Mouse (Mus musculus): ENCODE results near the gene Dis3. TPM values are rescaled to one million over a fixed set of nuclear protein-coding genes. Genes with fewer than 3 reads are reported as not detected.

The Dis3 gene
- 12.6 TPM for polyA plus RNA-seq (2014; fragmentation: Illumina TruSeq; extraction: RNeasy Lipid Tissue Mini Kit (QIAGEN cat#74804); ENCODE audit: low read depth, low replicate concordance)

DNA sequence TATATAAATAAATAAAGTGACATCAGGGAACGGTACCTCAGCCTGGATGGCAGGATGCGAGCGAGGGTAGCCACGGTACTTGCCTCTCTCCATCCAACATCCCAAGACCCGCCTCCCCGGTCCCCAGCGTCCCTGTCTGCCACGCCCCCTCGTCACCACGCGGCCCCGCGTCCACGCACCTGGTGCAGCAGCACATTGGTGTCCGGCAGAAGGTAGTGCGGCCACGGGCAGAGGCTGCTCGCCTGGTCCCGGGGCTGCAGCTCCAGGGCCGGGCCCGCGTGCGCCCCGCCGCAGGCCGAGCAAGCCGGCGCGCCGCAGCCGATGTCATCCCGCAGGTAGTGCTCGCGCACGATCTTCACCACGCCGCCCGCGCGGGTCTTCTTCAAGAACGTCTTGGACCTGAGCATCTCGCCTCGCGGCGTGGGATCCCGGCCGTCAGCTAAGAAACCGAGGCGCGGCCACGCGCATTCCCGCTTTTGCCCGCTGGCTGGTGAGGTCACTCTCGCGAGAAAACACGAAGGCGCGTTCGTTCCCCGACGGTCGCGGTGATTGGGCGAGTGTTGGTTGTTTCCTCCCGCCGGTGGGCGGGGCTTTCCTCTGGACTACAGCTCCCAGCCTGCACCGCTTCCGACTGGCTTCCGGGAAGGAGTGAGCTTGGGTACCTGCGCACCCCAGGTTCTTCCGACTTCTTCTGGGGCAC is at the start of gene Dis3, which contains the start of gene Pibf1:
TSS of gene Dis3 (minus strand) at position 504 of the 700 bp plus-strand sequence.
TSS of gene Pibf1 (plus strand) at position 158 of the 700 bp plus-strand sequence.

DNA sequence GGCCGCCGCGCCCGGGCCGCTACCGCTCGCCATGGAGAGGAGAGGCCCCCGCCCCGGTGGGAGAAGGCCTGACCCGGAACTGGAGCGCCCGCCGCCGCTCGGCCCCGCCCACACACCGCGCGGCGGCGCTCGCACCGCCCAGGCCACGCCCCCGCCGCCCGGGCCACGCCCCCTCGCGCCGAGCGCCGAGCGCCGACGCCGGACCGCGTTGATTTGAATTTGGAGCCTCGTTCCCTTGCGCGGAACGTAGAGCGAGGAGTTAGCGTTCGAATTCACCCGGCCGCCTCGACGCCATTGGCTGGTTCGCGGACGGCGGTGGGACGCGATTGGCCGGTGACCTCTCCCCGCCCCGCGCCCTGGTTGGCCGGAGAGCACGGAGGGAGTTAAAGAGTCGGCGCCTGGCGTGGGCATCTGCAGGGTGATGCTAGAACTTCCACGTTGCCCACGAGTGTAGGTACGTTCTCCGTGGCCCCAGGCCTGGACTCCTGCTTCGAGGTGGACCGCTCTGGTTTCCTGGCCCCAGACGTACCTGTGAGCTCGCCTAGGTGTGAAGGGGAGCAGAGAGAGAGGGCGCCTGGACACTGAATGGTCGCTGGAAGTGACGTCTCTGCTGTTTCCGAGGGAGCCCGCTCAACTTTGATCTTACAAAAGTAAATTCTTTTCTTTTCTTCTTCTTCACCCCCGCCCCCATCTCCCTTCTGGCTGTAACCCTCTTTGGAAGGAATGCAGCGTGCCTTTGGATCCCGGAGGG is 53.4 kb downstream of the Dis3 start, which contains the start of the genes Mzt1 and Bora:
TSS of gene Mzt1 (minus strand) at position 104 of the 751 bp plus-strand sequence.
TSS of gene Bora (plus strand) at position 192 of the 751 bp plus-strand sequence.

Other genes with a start within 250 kb of the Dis3 start
- 5.5 TPM for gene Rpl36a-ps1, start 105.5 kb downstream of the Dis3 start, polyA plus RNA-seq (2014; fragmentation: Illumina TruSeq; extraction: RNeasy Lipid Tissue Mini Kit (QIAGEN cat#74804); ENCODE audit: low read depth, low replicate concordance)
- 57.4 TPM for gene Mzt1, start 53.6 kb downstream of the Dis3 start, polyA plus RNA-seq (2014; fragmentation: Illumina TruSeq; extraction: RNeasy Lipid Tissue Mini Kit (QIAGEN cat#74804); ENCODE audit: low read depth, low replicate concordance)
- 0.94 TPM for gene Bora, start 53.5 kb downstream of the Dis3 start, polyA plus RNA-seq (2014; fragmentation: Illumina TruSeq; extraction: RNeasy Lipid Tissue Mini Kit (QIAGEN cat#74804); ENCODE audit: low read depth, low replicate concordance)
- gene Pibf1, start 346 bp downstream of the Dis3 start, polyA plus RNA-seq (2014; fragmentation: Illumina TruSeq; extraction: RNeasy Lipid Tissue Mini Kit (QIAGEN cat#74804); ENCODE audit: low read depth, low replicate concordance): 9.0 TPM
- 0.21 TPM for gene Klf5, start 198.9 kb upstream of the Dis3 start, polyA plus RNA-seq (2014; fragmentation: Illumina TruSeq; extraction: RNeasy Lipid Tissue Mini Kit (QIAGEN cat#74804); ENCODE audit: low read depth, low replicate concordance)

Measured in heart, adult 10 weeks (tissue).